Mouse (Mus musculus): ENCODE measurements at regions not wholly inside any gene's neighbourhood (a gene's known extent, or its start where the extent isn't known, plus 50 kb on each side); places are given as distances from the start of the nearest gene placed in this dataset.

DNA sequence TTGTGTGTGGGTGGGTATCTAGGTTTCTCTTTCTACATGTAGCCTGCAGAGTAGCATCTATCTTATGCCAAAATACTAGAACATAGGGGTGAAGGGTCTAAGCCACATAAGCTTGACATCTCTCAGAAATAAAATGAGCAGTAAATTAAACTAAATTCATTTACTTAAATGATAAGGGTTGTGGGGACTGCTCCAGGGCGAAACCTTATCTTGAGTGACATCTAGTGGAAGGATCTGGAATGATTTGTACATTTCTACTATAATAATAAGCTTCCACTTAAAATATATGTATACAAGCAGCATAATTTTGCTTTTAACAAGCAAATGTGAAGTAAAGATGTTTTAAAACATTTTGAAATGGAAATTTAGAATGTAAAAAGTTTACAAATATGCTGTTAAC, 271.4 kb downstream of the Vgll3 start:
- DNase-seq, result no peak

DNA sequence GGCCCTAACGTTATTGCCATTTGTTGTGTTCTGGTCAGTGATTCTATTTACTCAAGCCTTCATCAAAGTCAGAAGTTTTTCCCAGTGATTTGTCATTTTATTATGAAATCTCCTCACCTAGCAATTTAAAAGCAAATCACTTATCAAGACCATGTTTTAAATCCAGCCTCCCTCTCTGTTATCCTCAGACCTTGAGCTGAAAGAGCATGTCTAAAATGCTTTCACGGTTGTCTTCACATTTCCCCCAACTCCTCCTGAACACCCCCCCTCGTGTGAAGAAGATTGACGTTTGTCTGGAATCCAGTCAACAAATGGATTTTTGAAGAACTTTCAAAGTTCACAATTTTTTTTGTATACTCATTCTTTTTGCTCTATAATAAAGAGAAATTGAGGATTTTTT, 277.7 kb downstream of the Vgll3 start:
- DNase-seq, result no peak

DNA sequence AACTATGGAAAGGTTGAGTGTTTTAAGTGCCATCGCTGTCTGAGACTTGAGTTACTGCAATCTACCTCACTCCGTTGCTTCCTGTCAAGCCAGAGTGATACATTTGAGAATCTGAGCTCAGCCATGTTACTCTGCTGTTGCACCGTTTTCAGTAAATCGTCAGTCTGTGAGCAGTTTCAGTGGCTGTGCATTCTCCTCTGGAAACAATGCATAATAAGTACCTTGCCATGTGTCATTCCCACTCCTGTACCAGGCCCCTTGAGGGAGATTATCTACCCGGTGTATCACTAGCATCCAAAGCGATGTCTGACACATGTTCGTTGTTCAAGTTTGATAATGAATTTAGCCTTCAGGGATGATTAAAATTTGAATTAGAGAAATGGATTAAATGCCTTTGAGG, 280.6 kb downstream of the Vgll3 start:
- no peak for DNase-seq

DNA sequence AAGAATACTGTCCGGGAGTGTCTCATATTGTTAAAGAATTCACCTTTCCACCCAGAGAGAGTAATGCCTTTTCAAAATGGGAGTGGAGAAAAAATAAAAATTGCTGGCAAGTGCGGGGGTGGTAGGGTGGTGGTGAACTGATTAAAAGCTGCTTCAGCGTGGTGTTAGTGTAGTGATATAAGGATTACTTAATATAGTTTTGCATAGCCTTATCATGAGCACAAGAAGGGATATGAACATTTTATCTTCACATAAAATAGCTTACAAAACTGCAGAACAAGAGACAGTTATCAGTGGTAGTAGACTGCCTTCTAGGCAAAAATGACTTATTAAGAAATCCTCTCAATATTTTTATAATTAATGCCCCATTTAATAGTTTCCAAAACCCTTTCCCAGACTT, 302.9 kb downstream of the Vgll3 start:
- DNase-seq, result no peak

DNA sequence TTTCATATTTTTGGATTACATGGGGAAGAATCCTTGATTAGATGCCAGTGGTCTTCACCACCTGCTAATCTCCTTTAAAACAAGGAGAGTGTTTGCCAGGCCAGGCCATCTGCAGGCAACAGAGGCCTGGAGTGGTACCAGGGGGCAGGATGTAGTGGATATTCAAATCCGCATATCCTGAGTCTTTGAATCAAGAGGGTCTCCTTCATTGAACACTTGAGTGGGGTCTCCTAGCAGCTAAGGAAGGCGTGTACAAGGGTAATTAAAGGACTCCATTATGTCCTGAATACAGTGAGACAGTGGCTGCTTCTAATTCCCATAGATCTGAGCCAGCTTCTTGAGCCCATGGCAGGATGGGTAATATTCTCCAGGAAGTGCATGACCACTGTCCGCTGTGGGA, 322.7 kb downstream of the Vgll3 start:
- no peak for DNase-seq

DNA sequence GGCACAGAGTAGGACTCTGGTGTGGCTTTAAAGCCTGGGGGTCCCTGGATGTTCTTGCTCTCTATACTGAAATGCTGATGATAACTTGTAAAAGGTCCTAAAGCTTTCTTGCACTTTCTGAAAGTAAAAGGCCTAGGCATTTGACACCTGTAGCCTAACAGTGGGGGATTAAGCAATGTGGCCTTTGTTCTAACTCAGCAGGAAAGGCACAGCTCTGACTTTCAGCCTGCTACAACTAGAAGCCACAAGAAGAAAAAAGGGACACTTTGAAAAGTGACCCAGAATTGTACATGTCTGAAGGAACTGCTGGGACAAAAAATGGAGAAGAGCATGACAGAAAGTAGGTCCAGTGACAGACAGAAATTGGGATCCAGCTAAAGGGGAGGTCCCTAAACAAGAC, 329.7 kb downstream of the Vgll3 start:
- no peak for DNase-seq

DNA sequence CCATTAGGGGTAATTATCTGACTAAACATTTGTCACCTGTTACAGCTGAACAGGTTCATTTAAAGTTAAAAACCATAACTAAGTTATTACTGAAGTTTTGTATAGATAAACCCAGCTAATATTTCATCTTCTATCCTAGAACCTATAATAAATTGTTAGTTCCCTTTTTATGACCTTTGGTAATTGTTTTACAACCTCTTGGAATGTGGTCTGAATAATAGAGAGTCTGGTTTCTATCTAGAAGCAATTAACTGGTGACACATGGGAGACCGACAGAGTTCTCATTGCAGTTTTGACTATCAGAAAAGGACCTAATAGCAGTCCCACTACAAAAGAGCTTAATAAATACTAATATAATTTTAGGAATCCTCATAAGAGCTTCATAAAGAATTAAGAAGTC, 330.2 kb downstream of the Vgll3 start:
- DNase-seq, result no peak

DNA sequence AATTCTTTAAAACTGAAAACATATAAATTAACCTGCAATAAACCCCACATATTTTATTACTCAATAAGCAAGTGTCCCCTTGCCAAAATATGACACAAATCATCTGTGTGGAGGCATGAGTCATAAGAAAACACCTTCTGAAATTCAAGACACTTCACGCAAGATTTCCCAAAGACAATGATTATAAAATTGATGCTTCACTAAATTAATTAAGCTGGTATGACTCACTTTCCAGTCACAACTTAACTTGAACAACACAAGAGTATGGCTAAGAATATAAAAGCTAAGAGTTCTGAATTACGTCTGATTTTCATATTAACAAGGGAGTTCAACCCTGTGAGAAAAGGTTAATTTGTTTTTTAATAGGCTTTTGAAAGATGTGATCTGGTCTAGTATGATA, 353.2 kb downstream of the Vgll3 start:
- DNase-seq, result no peak

DNA sequence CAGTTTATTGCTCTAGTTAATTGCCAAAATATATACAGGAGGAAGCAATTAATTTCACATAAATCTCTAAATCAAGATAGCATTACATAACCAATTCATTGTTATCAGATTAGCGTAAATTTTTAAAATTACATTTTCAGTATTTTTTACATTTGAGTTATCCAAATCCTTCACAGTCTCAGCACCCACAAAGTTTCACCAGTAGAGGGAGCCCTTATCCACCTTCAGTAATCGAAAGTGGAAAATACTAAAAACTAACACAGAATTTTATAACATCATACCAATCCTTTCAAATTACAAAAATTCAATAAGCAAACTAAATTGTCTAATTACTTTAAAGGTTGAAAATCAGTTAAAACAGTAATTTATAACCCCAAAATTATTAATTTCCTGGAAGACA, 375.7 kb downstream of the Vgll3 start:
- DNase-seq, result peak; percentile 44

DNA sequence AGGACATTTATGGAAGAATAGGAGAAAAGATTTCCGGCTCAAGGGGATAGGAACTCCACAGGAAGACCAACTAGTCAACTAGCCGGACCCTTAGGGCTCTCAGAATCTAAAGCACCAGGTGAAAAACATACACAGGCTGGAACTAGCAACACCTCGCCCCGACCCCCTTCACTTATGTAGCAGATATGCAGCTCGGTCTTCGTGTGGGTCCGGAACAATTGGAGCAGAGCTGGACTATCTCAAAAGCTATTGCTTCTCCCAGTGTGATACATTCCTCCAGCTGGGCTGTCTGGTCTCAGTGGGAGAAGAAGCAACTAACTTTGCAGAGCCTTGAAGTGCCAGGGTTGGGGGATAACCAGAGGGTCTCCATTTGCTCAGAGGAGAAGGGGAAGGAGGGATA, 386.3 kb downstream of the Vgll3 start:
- no peak for DNase-seq

Measured in right cerebral cortex, postnatal 4 days (tissue).